In the genomic region with DNA sequence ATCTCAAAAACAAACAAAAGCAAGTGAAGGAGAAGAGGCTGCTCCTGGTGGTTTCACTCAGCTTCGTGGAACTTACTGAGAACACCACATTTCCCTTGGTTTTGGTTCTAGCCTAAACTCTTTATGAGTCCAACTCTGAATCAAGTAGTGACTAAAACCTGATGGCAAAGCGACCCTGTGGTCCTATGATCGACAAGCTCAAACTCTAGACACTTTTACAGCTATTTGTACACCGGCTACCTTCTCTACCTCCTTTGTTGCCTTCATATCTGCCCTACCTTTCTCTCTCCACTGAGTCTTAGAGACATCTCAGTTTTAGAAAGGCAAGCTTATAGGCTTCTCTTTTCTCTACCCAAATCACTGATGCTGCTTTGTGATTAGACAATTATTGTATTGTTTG, we compare ENCODE assay signal across 22 mouse cellular contexts.
"Had no signal": no experiment of that assay in that cellular context is flagged by ENCODE, and none has a peak within 500 bp of the region (broad histone marks: within the 10 kb centered on the region; RNA-seq: fewer than 3 reads in every experiment).

No protein-coding gene starts in this region.

- H3K27me3 ChIP-seq: hindbrain, embryonic 13.5 days; hindbrain, embryonic 15.5 days; kidney, embryonic 15.5 days; limb, embryonic 12.5 days had no signal

- H3K4me1 ChIP-seq: heart, embryonic 13.5 days; heart, embryonic 15.5 days; hindbrain, embryonic 13.5 days; hindbrain, embryonic 15.5 days; kidney, embryonic 15.5 days had no signal

- ATAC-seq: hindbrain, postnatal 0 days had no signal

- H3K9me3 ChIP-seq: heart, embryonic 13.5 days; heart, embryonic 15.5 days; hindbrain, embryonic 13.5 days; hindbrain, embryonic 15.5 days; kidney, embryonic 15.5 days; limb, embryonic 10.5 days; limb, embryonic 12.5 days had no signal

- DNase-seq: gastrocnemius, postnatal 10 days; gastrocnemius, postnatal 25 days; heart, postnatal 14 days; heart, postnatal 36 days; kidney, adult 11 months; kidney, adult 2 months; kidney, adult 9 months; kidney, postnatal 14 days; kidney, postnatal 36 days; liver had no signal

- H3K36me3 ChIP-seq: heart, embryonic 13.5 days; heart, embryonic 15.5 days; hindbrain, embryonic 13.5 days; hindbrain, embryonic 15.5 days; kidney, embryonic 15.5 days; limb, embryonic 10.5 days; limb, embryonic 12.5 days had no signal

- H3K27ac ChIP-seq: gastrocnemius, adult 2 months; heart, embryonic 13.5 days; heart, embryonic 15.5 days; hindbrain, embryonic 13.5 days; hindbrain, embryonic 15.5 days; hindbrain, postnatal 0 days; kidney, embryonic 15.5 days; kidney, postnatal 0 days; left cerebral cortex, adult 2 months; limb, embryonic 10.5 days; limb, embryonic 12.5 days had no signal

- H3K9ac ChIP-seq: heart, embryonic 13.5 days; heart, embryonic 15.5 days; hindbrain, embryonic 13.5 days; hindbrain, embryonic 15.5 days; kidney, embryonic 15.5 days; limb, embryonic 12.5 days had no signal

- H3K4me3 ChIP-seq: gastrocnemius, adult 2 months; heart, embryonic 13.5 days; heart, embryonic 15.5 days; hindbrain, embryonic 13.5 days; hindbrain, embryonic 15.5 days; kidney, embryonic 15.5 days; left cerebral cortex, adult 2 months; limb, embryonic 10.5 days; limb, embryonic 12.5 days had no signal

- H3K4me2 ChIP-seq: heart, embryonic 11.5 days; heart, embryonic 13.5 days; heart, embryonic 15.5 days; hindbrain, embryonic 13.5 days; hindbrain, embryonic 15.5 days; kidney, embryonic 15.5 days; limb, embryonic 12.5 days had no signal
